Mouse (Mus musculus): ENCODE data around the gene Adcy6. TPM values are rescaled to one million over a fixed set of nuclear protein-coding genes. Genes with fewer than 3 reads are reported as not detected.

Gene Adcy6
- polyA plus RNA-seq, 1 experiment, result 50.2 TPM

GRCm38 (mm10) chr15:98637155-98637554 lies 27.3 kb upstream of the Adcy6 start:
- DNase-seq (ENCODE audit: low read depth), result no peak
- TF ChIP-seq POLR2A (IDR thresholded peaks at IDR 0.05; ENCODE audit: borderline replicate concordance, extremely low read depth, insufficient read depth, insufficient read length, poor library complexity, severe bottlenecking), result no peak
- no peak for TF ChIP-seq CTCF (IDR thresholded peaks at IDR 0.05; ENCODE audit: borderline replicate concordance, extremely low read depth, insufficient read depth, insufficient read length)

- DNase-seq (ENCODE audit: low read depth), result peak; percentile 86
- TF ChIP-seq POLR2A (IDR thresholded peaks at IDR 0.05; ENCODE audit: borderline replicate concordance, extremely low read depth, insufficient read depth, insufficient read length, poor library complexity, severe bottlenecking), result no peak
- no peak for TF ChIP-seq CTCF (IDR thresholded peaks at IDR 0.05; ENCODE audit: borderline replicate concordance, extremely low read depth, insufficient read depth, insufficient read length)
Measured at GRCm38 (mm10) chr15:98636517-98636916, 26.6 kb upstream of the Adcy6 start.

DNA sequence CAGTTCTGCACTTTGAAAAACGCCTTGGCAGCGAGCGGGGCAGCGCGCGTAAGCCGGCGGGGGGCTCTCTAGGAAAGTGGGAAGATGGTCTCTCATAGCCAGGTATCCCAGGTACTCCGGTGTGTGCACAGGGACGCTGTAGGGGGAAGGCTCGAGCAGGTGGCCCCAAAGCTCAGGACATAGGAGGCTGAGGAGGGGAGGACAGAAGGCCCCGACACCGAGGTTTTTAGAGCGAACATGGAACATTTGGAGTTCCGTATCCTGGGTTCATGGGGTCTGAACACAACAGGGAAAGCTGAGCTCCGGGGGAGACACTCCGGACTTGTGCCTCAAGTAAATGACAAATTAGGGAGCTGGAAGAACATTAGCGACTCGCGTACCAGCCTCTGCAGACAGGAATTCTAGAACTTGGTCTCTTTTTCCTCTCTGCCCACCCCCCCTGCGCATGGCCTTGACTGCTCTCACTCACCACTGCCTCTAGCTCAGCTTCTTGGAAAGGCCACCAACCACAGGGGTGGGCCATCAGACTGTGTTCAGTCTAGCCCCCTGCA lies 25.5 kb upstream of the Adcy6 start:
- TF ChIP-seq POLR2A (IDR thresholded peaks at IDR 0.05; ENCODE audit: borderline replicate concordance, extremely low read depth, insufficient read depth, insufficient read length, poor library complexity, severe bottlenecking), result no peak
- peak; percentile 55 for DNase-seq (ENCODE audit: low read depth)

GRCm38 (mm10) chr15:98634541-98635081 lies 24.7 kb upstream of the Adcy6 start:
- peak; percentile 94 for DNase-seq (ENCODE audit: low read depth)
- TF ChIP-seq CTCF (IDR thresholded peaks at IDR 0.05; ENCODE audit: borderline replicate concordance, extremely low read depth, insufficient read depth, insufficient read length) (no peak), POLR2A (IDR thresholded peaks at IDR 0.05; ENCODE audit: borderline replicate concordance, extremely low read depth, insufficient read depth, insufficient read length, poor library complexity, severe bottlenecking) (peak; percentile 67)

DNA sequence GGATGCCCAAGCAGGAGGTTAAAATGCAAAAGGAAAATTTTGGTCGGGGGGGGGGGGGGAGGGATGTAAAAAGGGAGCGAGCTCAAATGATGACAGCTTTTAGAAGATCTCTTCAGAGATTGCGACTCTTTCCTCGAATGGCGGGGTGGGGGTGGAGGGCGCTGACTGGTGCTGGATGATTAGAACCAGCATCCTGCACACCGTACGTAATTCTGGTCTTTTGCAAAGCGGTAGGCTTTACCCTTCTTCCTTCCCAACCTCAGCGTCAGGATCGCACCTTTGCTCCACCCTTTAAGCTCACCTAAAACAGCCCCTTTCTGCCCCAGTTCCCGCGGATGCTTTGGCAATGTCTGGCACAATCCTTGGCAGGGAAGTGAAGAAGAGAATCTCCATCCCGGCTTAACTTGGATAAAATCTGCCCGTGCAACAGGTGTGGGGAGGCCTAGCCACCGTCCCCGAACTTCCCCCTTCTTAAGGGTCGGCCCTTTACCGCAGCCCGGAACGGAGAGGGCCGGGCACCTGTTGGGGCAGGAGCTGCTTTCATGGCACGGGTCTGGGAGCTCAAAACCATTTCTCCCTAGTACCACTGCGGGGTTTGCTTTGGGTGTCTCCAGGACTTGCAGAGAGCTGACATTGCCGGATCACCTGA lies 24.1 kb upstream of the Adcy6 start:
- peak; percentile 21 for DNase-seq (ENCODE audit: low read depth)
- TF ChIP-seq CTCF (IDR thresholded peaks at IDR 0.05; ENCODE audit: borderline replicate concordance, extremely low read depth, insufficient read depth, insufficient read length) (no peak), POLR2A (IDR thresholded peaks at IDR 0.05; ENCODE audit: borderline replicate concordance, extremely low read depth, insufficient read depth, insufficient read length, poor library complexity, severe bottlenecking) (no peak)

GRCm38 (mm10) chr15:98632921-98633320 lies 23.0 kb upstream of the Adcy6 start:
- peak; percentile 66 for DNase-seq (ENCODE audit: low read depth)
- no peak for TF ChIP-seq POLR2A (IDR thresholded peaks at IDR 0.05; ENCODE audit: borderline replicate concordance, extremely low read depth, insufficient read depth, insufficient read length, poor library complexity, severe bottlenecking)
- TF ChIP-seq CTCF (IDR thresholded peaks at IDR 0.05; ENCODE audit: borderline replicate concordance, extremely low read depth, insufficient read depth, insufficient read length), result no peak

DNA sequence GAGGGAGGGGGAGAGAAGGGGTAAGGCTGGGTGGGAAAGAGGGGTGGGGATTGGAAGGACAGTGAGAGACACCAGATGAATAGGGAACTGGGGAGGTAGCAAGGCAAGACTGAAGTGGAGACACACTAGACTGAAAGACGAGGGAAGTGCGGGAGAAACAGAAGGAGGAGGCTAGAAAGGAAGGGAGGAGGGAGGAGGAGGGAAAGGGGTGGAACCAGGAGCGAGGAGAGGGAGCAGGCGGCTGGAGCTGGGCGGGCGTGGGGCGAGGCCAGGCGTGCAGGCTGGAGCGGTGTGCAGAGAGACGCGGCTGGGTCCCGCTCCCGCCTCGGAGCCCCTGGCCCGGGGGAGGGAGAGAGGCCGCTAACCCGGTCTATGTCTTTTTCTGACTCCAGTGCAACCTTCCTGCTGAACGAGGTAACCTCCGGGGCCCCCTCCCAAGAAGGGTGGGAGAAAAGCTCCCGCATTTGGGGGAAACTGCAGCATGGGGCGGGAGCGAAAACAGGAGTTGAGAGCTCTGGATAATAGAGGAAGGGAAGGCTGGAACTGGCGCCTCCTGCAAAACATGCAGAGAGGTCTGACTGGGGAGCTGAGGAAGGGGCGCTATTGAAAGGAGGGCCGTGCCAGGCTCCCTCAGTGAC lies 22.4 kb upstream of the Adcy6 start:
- TF ChIP-seq POLR2A (IDR thresholded peaks at IDR 0.05; ENCODE audit: borderline replicate concordance, extremely low read depth, insufficient read depth, insufficient read length, poor library complexity, severe bottlenecking) (peak; percentile 56; the same call in 1 of the 2 replicates), CTCF (IDR thresholded peaks at IDR 0.05; ENCODE audit: borderline replicate concordance, extremely low read depth, insufficient read depth, insufficient read length) (no peak)
- DNase-seq (ENCODE audit: low read depth), result peak; percentile 85

- DNase-seq (ENCODE audit: low read depth), result peak; percentile 70
- TF ChIP-seq CTCF (IDR thresholded peaks at IDR 0.05; ENCODE audit: borderline replicate concordance, extremely low read depth, insufficient read depth, insufficient read length) (peak; percentile 91), POLR2A (IDR thresholded peaks at IDR 0.05; ENCODE audit: borderline replicate concordance, extremely low read depth, insufficient read depth, insufficient read length, poor library complexity, severe bottlenecking) (no peak)
Measured at GRCm38 (mm10) chr15:98631493-98631892, 21.6 kb upstream of the Adcy6 start.

- TF ChIP-seq POLR2A (IDR thresholded peaks at IDR 0.05; ENCODE audit: borderline replicate concordance, extremely low read depth, insufficient read depth, insufficient read length, poor library complexity, severe bottlenecking), result no peak
- no peak for DNase-seq (ENCODE audit: low read depth)
Measured at GRCm38 (mm10) chr15:98630540-98630939, 20.7 kb upstream of the Adcy6 start, which contains the start of gene Cacnb3. Gene Cacnb3 (plus strand): TSS chr15:98630840.

- DNase-seq (ENCODE audit: low read depth), result no peak
- TF ChIP-seq CTCF (IDR thresholded peaks at IDR 0.05; ENCODE audit: borderline replicate concordance, extremely low read depth, insufficient read depth, insufficient read length), result no peak
- TF ChIP-seq POLR2A (IDR thresholded peaks at IDR 0.05; ENCODE audit: borderline replicate concordance, extremely low read depth, insufficient read depth, insufficient read length, poor library complexity, severe bottlenecking), result no peak
Measured at GRCm38 (mm10) chr15:98629464-98629863, 19.6 kb upstream of the Adcy6 start.

GRCm38 (mm10) chr15:98628589-98629254 lies 18.8 kb upstream of the Adcy6 start:
- peak; percentile 62 for DNase-seq (ENCODE audit: low read depth)
- no peak for TF ChIP-seq CTCF (IDR thresholded peaks at IDR 0.05; ENCODE audit: borderline replicate concordance, extremely low read depth, insufficient read depth, insufficient read length)
- TF ChIP-seq POLR2A (IDR thresholded peaks at IDR 0.05; ENCODE audit: borderline replicate concordance, extremely low read depth, insufficient read depth, insufficient read length, poor library complexity, severe bottlenecking), result no peak
